Mouse (Mus musculus) adipose tissue, adult 10 weeks (tissue): ENCODE data around the gene Bhlhe40. TPM values are rescaled to one million over a fixed set of nuclear protein-coding genes. Genes with fewer than 3 reads are reported as not detected.

Source experiments
- polyA plus RNA-seq: library from polyadenylated mRNA; stranded (reverse); fragments of 350-450 nt; fragmentation: Illumina TruSeq; extraction: RNeasy Lipid Tissue Mini Kit (QIAGEN cat#74804); gene quantifications from one replicate; pipeline ENCODE4 v1.2.3, GENCODE M21; 2014; ENCODE audit warnings: low read depth, low replicate concordance

Gene Bhlhe40
- polyA plus RNA-seq: 65.1 TPM

DNA sequence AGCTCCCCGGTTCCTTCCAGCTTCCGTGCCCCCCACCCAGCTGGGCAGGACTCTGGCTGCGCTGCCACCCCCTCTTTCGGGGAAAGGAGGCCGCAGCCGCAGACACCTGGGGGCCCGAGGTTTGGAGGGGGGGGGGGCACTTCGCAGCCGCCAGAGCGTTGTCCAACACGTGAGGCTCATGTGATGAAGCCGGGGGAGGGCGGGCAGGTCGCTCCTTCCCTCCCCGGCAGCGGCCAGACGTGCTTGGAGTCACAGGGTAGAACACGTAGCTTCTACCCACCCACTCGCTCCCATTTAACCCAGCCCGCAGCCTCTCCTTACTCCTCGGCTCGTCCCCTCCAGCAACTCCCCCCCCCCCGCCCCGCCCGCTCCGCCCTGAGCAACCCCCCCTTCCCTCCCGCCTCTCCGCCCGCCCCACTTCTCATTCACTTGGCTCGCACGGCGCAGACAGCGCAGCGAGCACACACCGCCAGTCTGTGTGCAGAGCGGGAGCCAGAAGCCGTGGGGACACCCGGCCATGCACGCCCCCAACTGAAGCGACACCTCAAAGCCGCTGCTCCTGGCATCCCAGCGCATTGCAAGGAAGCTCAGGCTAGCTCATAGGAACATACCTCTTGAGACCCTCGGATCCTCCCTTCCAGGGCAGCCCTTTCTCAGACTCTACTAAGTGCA lies at the start of gene Bhlhe40:
TSS of gene Bhlhe40 (plus strand) at position 424 of the 672 bp plus-strand sequence.

Other genes with a start within 250 kb of the Bhlhe40 start
- gene Arl8b, start 122.5 kb downstream of the Bhlhe40 start, polyA plus RNA-seq: 73.8 TPM
- 36.7 TPM for gene Edem1, start 168.0 kb downstream of the Bhlhe40 start, polyA plus RNA-seq